Mouse (Mus musculus) embryonic stem cell, embryonic (primary cell): ENCODE results near the gene Cadm2.

Source experiments
- CTCF ChIA-PET, 4 experiments: fragments of 300-600 bp in 2 of 4; fragments of 350-600 bp in 2 of 4; sonication (Branson Sonifier 250); formaldehyde crosslinking; loops; one replicate each; lab custom pipeline; 2022; ENCODE audit warnings: inconsistent platforms in 2 of 4; lab: Charles Lee
- POLR2A ChIA-PET, 4 experiments: fragments of 300-600 bp in 2 of 4; fragments of 350-600 bp in 2 of 4; sonication (Branson Sonifier 250); formaldehyde crosslinking; loops; one replicate each; lab custom pipeline; 2022; ENCODE audit warnings: antibody characterized with exemption in 4 of 4, inconsistent platforms in 1 of 4; lab: Charles Lee

The Cadm2 gene

GRCm38 (mm10) chr16:66627527-66627926 is 993.2 kb downstream of the Cadm2 start:
- CTCF ChIA-PET = no interaction called here

DNA sequence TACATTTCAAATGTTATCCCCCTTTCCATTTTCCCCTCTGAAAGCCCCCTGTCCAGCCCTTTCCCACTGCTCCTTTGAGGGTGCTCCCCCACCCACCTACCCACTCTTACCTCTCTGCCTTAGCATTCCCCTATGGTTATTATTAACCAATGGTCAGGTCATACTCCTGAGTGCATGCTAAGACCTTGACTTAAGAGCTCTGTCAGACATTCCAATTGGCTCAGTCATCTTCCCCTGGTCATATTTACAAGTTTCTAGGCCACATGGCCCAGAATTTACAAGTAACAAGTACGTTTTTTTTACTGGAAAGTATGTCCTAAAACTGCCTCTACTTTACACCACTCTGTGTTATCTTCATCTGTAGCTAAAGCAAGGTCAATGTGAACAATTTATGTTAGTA is 998.3 kb downstream of the Cadm2 start:
- CTCF ChIA-PET = no interaction called here
- POLR2A ChIA-PET = no interaction called here

More at GRCm38 (mm10) chr16:66627527-66627926, 993.2 kb downstream of the Cadm2 start:
- POLR2A ChIA-PET = no interaction called here

- POLR2A ChIA-PET = no interaction called here
- CTCF ChIA-PET = no interaction called here
These were observed 1008.1 kb downstream of the Cadm2 start for GRCm38 (mm10) chr16:66612624-66613023.
